Mouse (Mus musculus) intestine, embryonic 15.5 days (tissue): ENCODE results near the gene Kcnip4. TPM values are rescaled to one million over a fixed set of nuclear protein-coding genes. Genes with fewer than 3 reads are reported as not detected.

Source experiments
- ATAC-seq: fragments of 200-750 bp; cut with Nextera tagmentation; 2 replicates; pipeline ENCODE4 v1.8.0; 2017; ENCODE audit warnings: moderate TSS enrichment, moderate library complexity
- H3K27ac ChIP-seq: fragments of 300-500 bp; sonication (generic); 2 replicates; pipeline ENCODE4 v1.5.1; 2015; ENCODE audit warnings: mild to moderate bottlenecking, inconsistent platforms
- H3K27me3 ChIP-seq: fragments of 300-500 bp; sonication (generic); replicated peaks from 2 replicates; pipeline ENCODE4 v1.6.1; 2015; ENCODE audit warnings: inconsistent platforms
- H3K36me3 ChIP-seq: fragments of 300-500 bp; sonication (generic); 2 replicates; pipeline ENCODE4 v1.6.1; 2015; ENCODE audit warnings: inconsistent platforms
- H3K4me1 ChIP-seq: fragments of 300-500 bp; sonication (generic); replicated peaks from 2 replicates; pipeline ENCODE4 v1.6.1; 2015; ENCODE audit warnings: inconsistent platforms
- H3K4me2 ChIP-seq: fragments of 300-500 bp; sonication (generic); replicated peaks from 2 replicates; pipeline ENCODE4 v1.6.1; 2015; ENCODE audit warnings: mild to moderate bottlenecking, inconsistent platforms
- H3K4me3 ChIP-seq: fragments of 300-500 bp; sonication (generic); replicated peaks from 2 replicates; pipeline ENCODE4 v1.5.1; 2015; ENCODE audit warnings: inconsistent platforms
- H3K9ac ChIP-seq: fragments of 300-500 bp; sonication (generic); 2 replicates; pipeline ENCODE4 v1.6.1; 2015; ENCODE audit warnings: inconsistent platforms
- H3K9me3 ChIP-seq: fragments of 300-500 bp; sonication (generic); 2 replicates; pipeline ENCODE4 v1.6.1; 2016; ENCODE audit warnings: inconsistent platforms
- WGBS: fragments of 180-500 bp; shearing (Covaris S2); methylation state at CpG from one replicate; pipeline ENCODE4 v1.1.7; 2015; 5-methylcytosine and 5-hydroxymethylcytosine counted together
- polyA plus RNA-seq: library from polyadenylated mRNA; unstranded; fragments of >200 nt; fragmentation: Nextera tagmentation; extraction: Ambion mirVana; gene quantifications from 2 replicates; pipeline ENCODE4 v1.2.1, GENCODE M21; 2015

Gene Kcnip4
- polyA plus RNA-seq, 1 experiment from 2014 or later: 3.0 TPM

- H3K4me1 ChIP-seq: no peaks in the 10 kb centered on the region
- H3K36me3 ChIP-seq: no peaks in the 10 kb centered on the region
- H3K4me3 ChIP-seq: no peak overlapping the region
- peak; percentile 75 for ATAC-seq
- no peaks in the 10 kb centered on the region for H3K9me3 ChIP-seq
- H3K27me3 ChIP-seq: no peaks in the 10 kb centered on the region
- no peak overlapping the region for H3K9ac ChIP-seq
- 21% methylated on average over 4 of the region's 4 CpGs for WGBS
- H3K4me2 ChIP-seq: no peak overlapping the region
- H3K27ac ChIP-seq: no peak overlapping the region
Observed at GRCm38 (mm10) chr5:49350126-49350909, 174.4 kb downstream of the Kcnip4 start.

- WGBS: 62% methylated on average over 5 of the region's 5 CpGs
- H3K4me1 ChIP-seq: no peaks in the 10 kb centered on the region
- H3K27ac ChIP-seq: no peak overlapping the region
Observed at GRCm38 (mm10) chr5:49349541-49349940, 175.2 kb downstream of the Kcnip4 start.

GRCm38 (mm10) chr5:49348511-49348910 lies 176.2 kb downstream of the Kcnip4 start:
- Histone ChIP-seq H3K9ac (no peak overlapping the region), H3K27ac (no peak overlapping the region), H3K9me3 (no peaks in the 10 kb centered on the region), H3K4me2 (no peak overlapping the region), H3K36me3 (no peaks in the 10 kb centered on the region), H3K27me3 (no peaks in the 10 kb centered on the region), H3K4me1 (no peaks in the 10 kb centered on the region), H3K4me3 (no peak overlapping the region)
- no peak for ATAC-seq
- WGBS: 88% methylated on average over 5 of the region's 5 CpGs

More at GRCm38 (mm10) chr5:49349541-49349940, 175.2 kb downstream of the Kcnip4 start:
- H3K9ac ChIP-seq: no peak overlapping the region
- H3K9me3 ChIP-seq: no peaks in the 10 kb centered on the region
- no peak overlapping the region for H3K4me3 ChIP-seq
- no peaks in the 10 kb centered on the region for H3K36me3 ChIP-seq
- no peaks in the 10 kb centered on the region for H3K27me3 ChIP-seq
- H3K4me2 ChIP-seq: no peak overlapping the region
- ATAC-seq: no peak

- no peaks in the 10 kb centered on the region for H3K27me3 ChIP-seq
- no peak for ATAC-seq
- H3K9me3 ChIP-seq: no peaks in the 10 kb centered on the region
- no peak overlapping the region for H3K27ac ChIP-seq
- no peaks in the 10 kb centered on the region for H3K4me1 ChIP-seq
- no peak overlapping the region for H3K4me3 ChIP-seq
- H3K36me3 ChIP-seq: no peaks in the 10 kb centered on the region
- H3K4me2 ChIP-seq: no peak overlapping the region
- H3K9ac ChIP-seq: no peak overlapping the region
- 68% methylated on average over 1 of the region's 1 CpGs for whole genome bisulfite sequencing
Observed at GRCm38 (mm10) chr5:49344606-49345005, 180.1 kb downstream of the Kcnip4 start.

GRCm38 (mm10) chr5:49337164-49337563 lies 187.5 kb downstream of the Kcnip4 start:
- no peak overlapping the region for H3K4me2 ChIP-seq
- no peaks in the 10 kb centered on the region for H3K36me3 ChIP-seq
- no peak overlapping the region for H3K9ac ChIP-seq
- no peaks in the 10 kb centered on the region for H3K4me1 ChIP-seq
- no peaks in the 10 kb centered on the region for H3K9me3 ChIP-seq
- 63% methylated on average over 2 of the region's 2 CpGs for WGBS
- no peaks in the 10 kb centered on the region for H3K27me3 ChIP-seq
- no peak overlapping the region for H3K4me3 ChIP-seq
- no peak overlapping the region for H3K27ac ChIP-seq
- no peak for ATAC-seq

- Histone ChIP-seq H3K9ac (no peak overlapping the region), H3K4me2 (no peak overlapping the region), H3K4me3 (no peak overlapping the region), H3K27me3 (no peaks in the 10 kb centered on the region), H3K36me3 (no peaks in the 10 kb centered on the region), H3K4me1 (no peaks in the 10 kb centered on the region), H3K9me3 (no peaks in the 10 kb centered on the region), H3K27ac (no peak overlapping the region)
- 72% methylated on average over 2 of the region's 2 CpGs for WGBS
- no peak for ATAC-seq
Observed at GRCm38 (mm10) chr5:49333063-49333462, 191.6 kb downstream of the Kcnip4 start.

- Histone ChIP-seq H3K4me2 (no peak overlapping the region), H3K27me3 (no peaks in the 10 kb centered on the region), H3K4me1 (no peaks in the 10 kb centered on the region), H3K27ac (no peak overlapping the region), H3K9ac (no peak overlapping the region), H3K9me3 (no peaks in the 10 kb centered on the region), H3K4me3 (no peak overlapping the region), H3K36me3 (no peaks in the 10 kb centered on the region)
- WGBS: 62% methylated on average over 1 of the region's 1 CpGs
- peak; percentile 90 for ATAC-seq
Observed at GRCm38 (mm10) chr5:49329023-49329422, 195.7 kb downstream of the Kcnip4 start.

GRCm38 (mm10) chr5:49318661-49319060 lies 206.0 kb downstream of the Kcnip4 start:
- no peaks in the 10 kb centered on the region for H3K36me3 ChIP-seq
- H3K9ac ChIP-seq: no peak overlapping the region
- no peak overlapping the region for H3K4me2 ChIP-seq
- ATAC-seq: no peak
- no peaks in the 10 kb centered on the region for H3K27me3 ChIP-seq
- H3K9me3 ChIP-seq: no peaks in the 10 kb centered on the region
- no peak overlapping the region for H3K27ac ChIP-seq
- no peaks in the 10 kb centered on the region for H3K4me1 ChIP-seq
- no peak overlapping the region for H3K4me3 ChIP-seq

- no peaks in the 10 kb centered on the region for H3K9me3 ChIP-seq
- ATAC-seq: peak; percentile 55; the same call in 1 of the 2 replicates
- WGBS: 54% methylated on average over 2 of the region's 2 CpGs
- H3K36me3 ChIP-seq: no peaks in the 10 kb centered on the region
- no peaks in the 10 kb centered on the region for H3K27me3 ChIP-seq
- no peak overlapping the region for H3K27ac ChIP-seq
- no peak overlapping the region for H3K4me3 ChIP-seq
- H3K4me1 ChIP-seq: no peaks in the 10 kb centered on the region
- H3K4me2 ChIP-seq: no peak overlapping the region
- no peak overlapping the region for H3K9ac ChIP-seq
Observed at GRCm38 (mm10) chr5:49317869-49318268, 206.8 kb downstream of the Kcnip4 start.

GRCm38 (mm10) chr5:49306796-49307195 lies 217.9 kb downstream of the Kcnip4 start:
- Histone ChIP-seq H3K4me2 (no peak overlapping the region), H3K36me3 (no peaks in the 10 kb centered on the region), H3K27me3 (no peaks in the 10 kb centered on the region), H3K4me3 (no peak overlapping the region), H3K9me3 (no peaks in the 10 kb centered on the region), H3K4me1 (no peaks in the 10 kb centered on the region), H3K27ac (no peak overlapping the region), H3K9ac (no peak overlapping the region)
- 64% methylated on average over 1 of the region's 1 CpGs for WGBS
- no peak for ATAC-seq

GRCm38 (mm10) chr5:49305321-49305720 lies 219.4 kb downstream of the Kcnip4 start:
- WGBS: 55% methylated on average over 2 of the region's 2 CpGs
- no peaks in the 10 kb centered on the region for H3K4me1 ChIP-seq
- H3K27ac ChIP-seq: no peak overlapping the region
- no peak for ATAC-seq
- no peak overlapping the region for H3K4me3 ChIP-seq
- no peak overlapping the region for H3K4me2 ChIP-seq
- H3K9me3 ChIP-seq: no peaks in the 10 kb centered on the region
- no peaks in the 10 kb centered on the region for H3K27me3 ChIP-seq
- H3K36me3 ChIP-seq: no peaks in the 10 kb centered on the region
- H3K9ac ChIP-seq: no peak overlapping the region

GRCm38 (mm10) chr5:49298654-49299053 lies 226.1 kb downstream of the Kcnip4 start:
- whole genome bisulfite sequencing: 77% methylated on average over 4 of the region's 4 CpGs
- ATAC-seq: no peak

GRCm38 (mm10) chr5:49292421-49292820 lies 232.3 kb downstream of the Kcnip4 start:
- no peak for ATAC-seq
- Histone ChIP-seq H3K4me2 (no peak overlapping the region), H3K9ac (no peak overlapping the region), H3K36me3 (no peaks in the 10 kb centered on the region), H3K9me3 (no peaks in the 10 kb centered on the region), H3K27ac (no peak overlapping the region), H3K4me1 (no peaks in the 10 kb centered on the region), H3K4me3 (no peak overlapping the region), H3K27me3 (no peaks in the 10 kb centered on the region)
- WGBS: 91% methylated on average over 2 of the region's 2 CpGs

More at GRCm38 (mm10) chr5:49298654-49299053, 226.1 kb downstream of the Kcnip4 start:
- no peaks in the 10 kb centered on the region for H3K36me3 ChIP-seq
- no peaks in the 10 kb centered on the region for H3K27me3 ChIP-seq
- no peaks in the 10 kb centered on the region for H3K9me3 ChIP-seq
- H3K4me3 ChIP-seq: no peak overlapping the region
- H3K4me2 ChIP-seq: no peak overlapping the region
- no peaks in the 10 kb centered on the region for H3K4me1 ChIP-seq
- no peak overlapping the region for H3K27ac ChIP-seq
- H3K9ac ChIP-seq: no peak overlapping the region
